Mouse (Mus musculus): ENCODE measurements around the gene Qprt. TPM values are rescaled to one million over a fixed set of nuclear protein-coding genes. Genes with fewer than 3 reads are reported as not detected.
A peak's percentile ranks its signal among the peaks of the same experiment; 100 is the strongest.

Qprt gene
- total and polyA plus RNA-seq, 2 experiments from 2014 or later, result 1.8 to 1.9 TPM

GRCm38 (mm10) chr7:127112921-127113597 lies 9.0 kb downstream of the Qprt start:
- WGBS, result 53% methylated on average over 9 of the region's 9 CpGs

GRCm38 (mm10) chr7:127112251-127112841 lies 9.7 kb downstream of the Qprt start:
- Histone ChIP-seq H3K27me3 (ENCODE audit: insufficient read depth, low read length) (no peaks in the 10 kb centered on the region), H3K36me3 (ENCODE audit: insufficient read depth, low read length) (no peaks in the 10 kb centered on the region), H3K9ac (replicated peaks; ENCODE audit: low read length, poor library complexity, severe bottlenecking) (no peak overlapping the region), H3K9me3 (ENCODE audit: low read length) (no peaks in the 10 kb centered on the region), H3K27ac (ENCODE audit: low read depth, low read length) (no peak overlapping the region), H3K4me2 (ENCODE audit: low read depth, low read length, poor library complexity, severe bottlenecking) (no peak overlapping the region), H3K4me1 (ENCODE audit: insufficient read depth, low read length) (no peaks in the 10 kb centered on the region), H3K4me3 (ENCODE audit: low read depth, low read length) (no peak overlapping the region)
- ATAC-seq (ENCODE audit: low FRiP score) (no peak), DNase-seq (ENCODE audit: low spot score) (no peak)
- no peak for TF ChIP-seq CTCF (IDR thresholded peaks at IDR 0.05)
- WGBS, result 85% methylated on average over 12 of the region's 12 CpGs

More at GRCm38 (mm10) chr7:127112921-127113597, 9.0 kb downstream of the Qprt start:
- DNase-seq (ENCODE audit: low spot score) (no peak), ATAC-seq (ENCODE audit: low FRiP score) (no peak)
- H3K36me3 ChIP-seq (ENCODE audit: insufficient read depth, low read length), result no peaks in the 10 kb centered on the region
- no peak for TF ChIP-seq CTCF (IDR thresholded peaks at IDR 0.05)
- no peaks in the 10 kb centered on the region for H3K4me1 ChIP-seq (ENCODE audit: insufficient read depth, low read length)
- H3K27ac ChIP-seq (ENCODE audit: low read depth, low read length), result no peak overlapping the region
- no peak overlapping the region for H3K9ac ChIP-seq (replicated peaks; ENCODE audit: low read length, poor library complexity, severe bottlenecking)
- no peaks in the 10 kb centered on the region for H3K9me3 ChIP-seq (ENCODE audit: low read length)
- no peak overlapping the region for H3K4me2 ChIP-seq (ENCODE audit: low read depth, low read length, poor library complexity, severe bottlenecking)
- H3K4me3 ChIP-seq (ENCODE audit: low read depth, low read length), result no peak overlapping the region
- H3K27me3 ChIP-seq (ENCODE audit: insufficient read depth, low read length), result no peaks in the 10 kb centered on the region

DNA sequence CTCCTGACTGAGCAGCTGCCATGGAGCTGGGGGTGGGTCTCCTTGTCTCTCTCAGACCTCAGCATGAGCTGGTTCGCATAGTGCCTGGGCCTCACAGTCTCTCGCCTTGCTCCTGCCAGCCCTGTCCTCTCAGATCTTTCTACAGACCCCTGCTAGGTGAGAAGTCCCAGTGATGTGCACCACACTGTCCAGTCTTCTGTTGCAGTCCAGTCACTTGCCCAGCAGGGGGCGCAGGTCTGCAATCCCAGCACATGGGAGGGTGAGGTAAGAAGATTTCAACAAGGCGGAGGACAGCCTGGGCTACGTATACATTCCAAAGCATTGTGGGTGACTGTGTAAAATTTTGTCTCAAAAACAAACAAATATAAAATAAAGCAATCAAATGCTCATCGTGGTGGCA lies 10.6 kb downstream of the Qprt start:
- 47% methylated on average over 6 of the region's 6 CpGs for WGBS
- Histone ChIP-seq H3K36me3 (ENCODE audit: insufficient read depth, low read length) (no peaks in the 10 kb centered on the region), H3K4me3 (ENCODE audit: low read depth, low read length) (no peak overlapping the region), H3K27me3 (ENCODE audit: insufficient read depth, low read length) (no peaks in the 10 kb centered on the region), H3K4me2 (ENCODE audit: low read depth, low read length, poor library complexity, severe bottlenecking) (no peak overlapping the region), H3K9me3 (ENCODE audit: low read length) (no peaks in the 10 kb centered on the region), H3K4me1 (ENCODE audit: insufficient read depth, low read length) (no peaks in the 10 kb centered on the region), H3K27ac (ENCODE audit: low read depth, low read length) (no peak overlapping the region), H3K9ac (replicated peaks; ENCODE audit: low read length, poor library complexity, severe bottlenecking) (no peak overlapping the region)
- ATAC-seq (ENCODE audit: low FRiP score) (no peak), DNase-seq (ENCODE audit: low spot score) (no peak)
- peak; percentile 72 for TF ChIP-seq CTCF (IDR thresholded peaks at IDR 0.05)

- H3K4me3 ChIP-seq (ENCODE audit: low read depth, low read length), result no peak overlapping the region
- no peaks in the 10 kb centered on the region for H3K36me3 ChIP-seq (ENCODE audit: insufficient read depth, low read length)
- no peaks in the 10 kb centered on the region for H3K9me3 ChIP-seq (ENCODE audit: low read length)
- H3K9ac ChIP-seq (replicated peaks; ENCODE audit: low read length, poor library complexity, severe bottlenecking), result no peak overlapping the region
- H3K4me2 ChIP-seq (ENCODE audit: low read depth, low read length, poor library complexity, severe bottlenecking), result no peak overlapping the region
- TF ChIP-seq CTCF (IDR thresholded peaks at IDR 0.05), result peak; percentile 94
- 51% methylated on average over 18 of the region's 18 CpGs for WGBS
- peak; percentile 90 for DNase-seq (ENCODE audit: low spot score)
- no peaks in the 10 kb centered on the region for H3K4me1 ChIP-seq (ENCODE audit: insufficient read depth, low read length)
- H3K27me3 ChIP-seq (ENCODE audit: insufficient read depth, low read length), result no peaks in the 10 kb centered on the region
- no peak overlapping the region; the same call in 1 of the 2 replicates for H3K27ac ChIP-seq (ENCODE audit: low read depth, low read length)
- ATAC-seq (ENCODE audit: low FRiP score), result peak; percentile 57; the same call in 1 of the 2 replicates
Measured at GRCm38 (mm10) chr7:127110239-127111007, 11.6 kb downstream of the Qprt start.

- ATAC-seq (ENCODE audit: low FRiP score) (no peak), DNase-seq (ENCODE audit: low spot score) (no peak)
- TF ChIP-seq CTCF (IDR thresholded peaks at IDR 0.05), result no peak
- 76% methylated on average over 7 of the region's 7 CpGs for WGBS
- H3K4me3 ChIP-seq (ENCODE audit: low read depth, low read length), result no peak overlapping the region
- H3K4me1 ChIP-seq (ENCODE audit: insufficient read depth, low read length), result no peaks in the 10 kb centered on the region
- no peak overlapping the region for H3K4me2 ChIP-seq (ENCODE audit: low read depth, low read length, poor library complexity, severe bottlenecking)
- no peak overlapping the region for H3K9ac ChIP-seq (replicated peaks; ENCODE audit: low read length, poor library complexity, severe bottlenecking)
- no peaks in the 10 kb centered on the region for H3K27me3 ChIP-seq (ENCODE audit: insufficient read depth, low read length)
- no peaks in the 10 kb centered on the region for H3K36me3 ChIP-seq (ENCODE audit: insufficient read depth, low read length)
- H3K27ac ChIP-seq (ENCODE audit: low read depth, low read length), result no peak overlapping the region
- no peaks in the 10 kb centered on the region for H3K9me3 ChIP-seq (ENCODE audit: low read length)
Measured at GRCm38 (mm10) chr7:127105551-127105950, 16.5 kb downstream of the Qprt start.

Data from midbrain, postnatal 0 days (tissue).